Mouse (Mus musculus): ENCODE results near the gene Map3k11. TPM values are rescaled to one million over a fixed set of nuclear protein-coding genes. Genes with fewer than 3 reads are reported as not detected.

Gene Map3k11
- total RNA-seq, 2 experiments from 2014 or later = 56.9 to 57.4 TPM

DNA sequence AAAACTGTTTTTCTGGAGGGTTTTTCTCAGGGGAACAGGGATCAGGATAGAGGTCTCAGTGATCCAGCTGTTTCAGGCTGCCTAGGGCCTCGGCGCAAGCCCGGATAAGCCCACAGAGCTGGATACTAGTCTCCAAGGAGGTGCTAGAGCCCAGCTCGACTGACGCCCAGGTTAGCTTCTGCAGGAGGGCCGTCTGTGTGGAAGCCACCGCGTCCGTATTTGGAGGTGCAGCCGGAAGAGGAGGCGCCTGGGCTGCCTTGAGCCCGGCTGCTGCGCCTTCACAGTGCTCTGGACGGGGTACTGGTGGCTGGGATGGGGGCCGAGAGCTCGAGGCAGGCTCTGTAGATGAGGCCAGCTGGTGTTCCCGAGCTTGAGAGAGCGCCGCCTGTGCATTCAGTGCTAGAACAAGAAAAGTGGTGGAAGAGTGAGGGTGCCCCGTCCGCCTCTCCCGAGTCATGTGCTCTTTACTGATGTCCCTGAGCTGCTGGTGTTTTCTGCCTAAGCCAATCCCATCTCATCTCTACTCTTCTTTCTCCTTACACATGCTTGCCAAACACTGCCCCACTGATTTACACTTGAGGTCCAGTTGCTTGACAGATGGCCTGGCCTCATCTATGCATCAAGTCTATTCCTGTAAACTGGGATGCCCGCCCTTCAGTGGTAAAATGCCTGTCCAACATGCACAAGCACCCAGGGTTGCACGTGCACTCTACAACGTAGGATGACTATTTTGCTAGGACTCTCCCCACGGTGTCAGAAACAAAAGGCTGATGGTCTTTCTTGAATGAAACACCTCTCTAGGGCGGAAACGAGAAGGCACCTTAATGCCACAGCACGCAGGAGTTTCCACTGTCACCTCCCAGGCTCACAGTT is 42.0 kb downstream of the Map3k11 start:
- DNase-seq (ENCODE audit: low spot score in 2 of 2) = no peak

DNA sequence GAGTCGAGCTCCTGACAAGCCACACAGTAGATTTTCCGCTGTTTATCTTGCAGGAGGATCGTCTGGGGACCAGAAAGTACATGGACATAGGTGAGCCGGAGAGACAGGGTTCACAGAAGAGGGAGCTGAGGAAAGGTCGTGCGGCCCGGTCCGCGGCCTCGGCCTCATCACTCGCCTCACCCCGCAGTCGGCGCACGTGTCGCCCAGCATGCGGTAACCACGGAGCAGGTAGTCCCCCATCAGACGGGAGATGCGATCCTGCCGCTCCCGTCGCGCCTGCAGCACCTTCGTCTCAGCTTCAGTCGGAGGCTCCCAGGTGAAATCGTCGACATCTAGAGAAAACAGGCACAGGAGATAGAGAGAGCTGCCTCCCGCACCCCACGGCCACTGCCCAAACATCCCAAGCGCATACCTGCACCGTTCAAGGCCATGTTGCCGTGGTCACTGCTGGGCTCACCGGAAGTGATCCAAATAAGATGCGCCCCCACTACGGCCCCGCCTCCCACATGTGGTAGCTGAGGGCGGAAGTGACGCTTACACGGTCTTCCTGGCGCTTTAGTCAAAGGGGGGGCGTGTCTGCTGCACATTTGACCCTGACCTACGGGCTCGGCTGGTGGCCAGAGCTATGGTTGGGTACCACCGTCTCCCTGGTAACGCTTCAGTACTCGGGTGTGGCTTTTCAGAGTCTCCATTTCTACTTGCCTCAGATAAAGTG is 42.9 kb downstream of the Map3k11 start:
- DNase-seq (ENCODE audit: low spot score in 2 of 2) = peak; percentile 81 to 87

DNA sequence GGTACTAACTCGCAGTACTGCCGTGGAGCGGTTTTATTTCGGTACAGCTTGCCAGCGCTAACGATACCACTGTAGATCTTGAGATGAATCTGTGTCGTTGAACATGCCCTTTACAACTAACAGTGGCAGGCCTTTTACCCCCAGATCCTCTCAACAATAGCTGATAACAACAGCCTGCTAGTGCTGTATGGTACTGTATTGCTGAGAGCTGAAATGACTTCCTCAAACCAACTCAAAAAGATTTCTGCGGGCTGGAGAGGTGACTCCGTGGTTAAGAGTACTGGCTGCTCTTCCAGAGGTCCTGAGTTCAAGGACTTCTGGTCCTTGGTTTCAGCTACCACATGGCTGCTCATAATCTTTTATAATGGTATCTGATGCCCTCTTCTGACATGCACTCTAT is 45.8 kb downstream of the Map3k11 start:
- DNase-seq (ENCODE audit: low spot score in 2 of 2) = no peak

DNA sequence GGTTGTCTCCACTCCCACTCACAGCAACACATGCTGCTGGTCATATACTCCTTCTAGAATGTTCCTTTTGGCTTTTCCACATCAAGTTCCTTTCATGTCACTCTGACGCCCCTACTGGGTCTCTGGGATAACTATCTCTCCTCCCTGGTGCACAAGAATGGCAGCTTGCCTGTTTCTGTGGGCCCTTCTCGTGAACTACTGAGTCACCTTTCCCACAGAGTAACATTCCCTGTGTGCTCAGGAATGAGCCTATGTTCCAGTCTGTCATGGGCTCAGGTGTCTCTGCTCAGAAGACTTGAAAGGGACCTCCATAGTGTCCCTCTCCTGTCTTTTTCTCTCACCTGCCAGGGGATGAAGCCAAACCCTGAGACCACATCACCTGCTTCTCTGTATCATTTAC is 50.9 kb downstream of the Map3k11 start:
- no peak for DNase-seq (ENCODE audit: low spot score in 2 of 2)

DNA sequence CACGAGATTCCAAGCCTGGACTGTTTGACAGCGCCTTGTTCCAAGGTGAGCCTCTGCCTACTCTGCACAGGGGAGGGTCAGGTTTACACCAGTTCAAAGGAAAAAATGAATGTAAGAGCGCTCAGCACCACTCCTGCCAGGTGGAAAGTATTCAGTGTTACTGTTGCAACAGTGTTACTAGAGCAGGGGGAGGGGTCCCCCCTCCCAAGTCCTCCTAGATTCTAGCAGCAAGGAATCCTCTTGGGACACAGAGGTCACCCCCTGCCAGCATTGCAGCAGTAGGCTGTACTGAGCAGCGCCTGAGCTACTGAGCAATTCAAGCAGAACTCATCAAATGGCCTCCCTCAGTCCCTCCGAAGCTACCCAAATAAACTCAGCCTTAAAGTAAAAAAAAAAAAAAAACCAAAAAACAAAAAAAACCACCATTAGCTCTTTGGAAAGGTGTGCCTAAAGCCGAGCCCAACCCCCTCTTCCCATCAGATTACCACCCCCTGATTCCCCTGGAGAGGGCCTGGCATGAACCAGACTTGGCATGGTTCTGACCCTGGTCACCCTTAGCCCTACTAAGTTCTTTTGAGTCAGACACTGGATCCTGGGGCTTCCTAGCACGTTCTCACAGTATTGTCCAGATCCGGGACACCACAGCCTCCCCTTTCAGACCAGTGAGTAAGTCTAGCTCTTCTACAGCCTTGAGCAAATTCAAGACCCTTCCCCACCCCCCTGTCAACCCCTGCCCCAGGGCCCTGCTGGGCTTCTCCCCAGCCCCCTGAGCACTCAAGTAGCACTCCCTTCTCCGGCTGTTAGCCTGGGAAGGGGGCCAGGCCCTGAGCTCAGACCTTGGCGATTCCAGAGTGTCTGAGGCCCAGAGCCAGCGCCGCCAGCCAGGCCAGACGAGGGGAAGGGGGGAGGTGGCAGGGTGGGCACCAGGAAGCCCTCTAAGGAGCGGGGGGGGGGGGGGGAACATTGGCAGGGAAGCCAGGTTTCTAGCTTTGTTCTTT is 52.1 kb downstream of the Map3k11 start, which contains the start of gene Ltbp3:
Ltbp3 (plus strand) TSS at position 585 of the 998 bp plus-strand sequence.
- peak in 1 of 2 experiments; percentile 58 for DNase-seq (ENCODE audit: low spot score in 2 of 2)

DNA sequence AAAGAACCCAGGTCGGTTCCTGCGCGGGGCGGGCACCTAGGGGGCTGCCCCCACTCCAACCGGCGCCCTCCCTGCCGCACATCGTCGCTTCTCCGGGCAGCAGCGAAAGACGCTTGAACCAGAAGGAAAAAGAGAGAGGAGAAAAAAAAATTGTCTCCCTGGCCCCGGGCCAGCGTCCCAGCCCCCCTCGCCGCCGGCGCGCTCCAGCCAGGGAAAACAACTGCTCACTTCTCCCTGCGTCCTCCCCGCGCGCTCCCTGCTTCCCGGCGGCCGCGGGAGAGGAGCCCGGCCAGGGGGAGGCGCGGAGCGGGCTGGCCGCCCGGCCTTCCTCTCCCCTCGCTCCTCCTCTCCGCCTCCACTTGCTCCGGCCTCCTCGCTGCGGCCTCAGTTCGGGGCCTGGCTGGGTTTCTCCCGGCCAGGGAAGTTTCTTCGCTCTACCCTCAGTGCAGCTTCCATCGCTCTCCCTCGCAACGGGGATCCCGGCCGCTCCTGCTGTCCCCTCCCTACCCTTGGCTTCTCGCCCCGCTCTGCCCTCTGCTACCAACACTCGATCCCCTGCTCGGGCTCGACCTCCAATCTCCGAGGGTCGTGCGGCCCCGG is 53.2 kb downstream of the Map3k11 start:
- DNase-seq (ENCODE audit: low spot score in 2 of 2) = peak; percentile 64 to 69

DNA sequence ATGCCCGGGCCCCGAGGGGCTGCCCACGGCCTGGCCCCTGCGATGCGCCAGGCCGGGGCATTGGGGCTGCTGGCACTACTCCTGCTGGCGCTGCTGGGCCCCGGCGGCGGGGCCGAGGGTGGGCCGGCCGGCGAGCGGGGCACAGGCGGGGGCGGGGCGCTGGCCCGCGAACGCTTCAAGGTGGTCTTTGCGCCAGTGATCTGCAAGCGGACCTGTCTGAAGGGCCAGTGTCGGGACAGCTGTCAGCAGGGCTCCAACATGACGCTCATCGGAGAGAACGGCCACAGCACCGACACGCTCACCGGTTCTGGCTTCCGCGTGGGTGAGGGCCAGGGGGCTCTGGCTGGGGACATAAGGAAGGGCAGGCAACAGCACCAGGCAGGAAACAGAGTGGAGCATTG is 53.7 kb downstream of the Map3k11 start:
- DNase-seq (ENCODE audit: low spot score in 2 of 2) = no peak

DNA sequence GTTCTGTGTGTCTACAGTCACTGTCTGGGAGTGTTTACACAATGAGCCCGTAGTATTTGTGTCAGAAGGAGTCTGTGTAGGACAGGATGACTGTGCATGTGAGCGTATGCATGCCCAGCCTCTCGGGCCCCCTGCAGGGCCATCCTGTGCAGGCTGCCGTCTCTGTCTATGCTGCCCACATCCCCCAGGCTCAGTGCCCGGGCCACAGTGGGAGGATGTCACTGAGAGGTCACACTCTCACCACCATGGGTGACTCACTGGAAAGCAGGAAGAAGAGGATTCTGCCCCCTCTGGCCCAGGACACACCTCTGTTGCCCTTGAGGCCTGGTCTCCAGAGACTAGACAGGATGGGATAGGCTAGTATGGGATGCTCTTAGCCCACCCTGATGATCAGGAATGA is 55.0 kb downstream of the Map3k11 start:
- DNase-seq (ENCODE audit: low spot score in 2 of 2) = no peak

DNA sequence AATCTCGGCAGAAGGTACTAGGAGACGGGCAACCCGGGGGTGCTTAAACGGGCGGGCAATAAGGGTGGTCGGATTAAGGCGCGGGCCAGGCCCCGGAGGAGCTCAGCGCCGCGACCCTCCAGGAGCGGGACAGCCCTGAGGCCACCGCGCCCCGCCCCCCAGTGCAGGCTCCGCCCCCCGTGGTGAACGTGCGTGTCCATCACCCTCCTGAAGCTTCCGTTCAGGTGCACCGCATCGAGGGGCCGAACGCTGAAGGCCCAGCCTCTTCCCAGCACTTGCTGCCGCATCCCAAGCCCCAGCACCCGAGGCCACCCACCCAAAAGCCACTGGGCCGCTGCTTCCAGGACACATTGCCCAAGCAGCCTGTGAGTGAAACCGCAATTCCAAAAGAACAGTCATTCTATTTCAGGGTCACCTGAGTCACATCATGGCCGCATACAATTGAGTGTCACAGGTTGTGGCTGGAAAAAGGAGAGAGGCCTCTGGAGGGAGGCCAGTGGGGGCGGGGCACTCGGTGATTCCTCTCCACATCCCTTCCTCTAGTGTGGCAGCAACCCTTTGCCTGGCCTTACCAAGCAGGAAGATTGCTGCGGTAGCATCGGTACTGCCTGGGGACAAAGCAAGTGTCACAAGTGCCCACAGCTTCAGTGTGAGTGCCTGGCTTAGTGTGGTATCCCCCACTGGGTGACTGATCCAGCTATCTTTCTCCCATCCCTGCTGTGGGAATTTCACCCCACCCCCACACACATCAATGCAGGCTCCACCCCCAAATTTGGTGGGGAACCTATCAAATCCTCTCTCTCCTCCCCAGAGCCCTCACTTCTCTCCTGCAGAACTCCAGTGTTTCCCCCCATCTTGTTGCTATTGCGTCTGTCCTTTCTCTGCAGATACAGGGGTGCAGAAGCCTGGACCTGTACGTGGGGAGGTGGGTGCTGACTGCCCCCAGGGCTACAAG is 57.5 kb downstream of the Map3k11 start:
- no peak for DNase-seq (ENCODE audit: low spot score in 2 of 2)

DNA sequence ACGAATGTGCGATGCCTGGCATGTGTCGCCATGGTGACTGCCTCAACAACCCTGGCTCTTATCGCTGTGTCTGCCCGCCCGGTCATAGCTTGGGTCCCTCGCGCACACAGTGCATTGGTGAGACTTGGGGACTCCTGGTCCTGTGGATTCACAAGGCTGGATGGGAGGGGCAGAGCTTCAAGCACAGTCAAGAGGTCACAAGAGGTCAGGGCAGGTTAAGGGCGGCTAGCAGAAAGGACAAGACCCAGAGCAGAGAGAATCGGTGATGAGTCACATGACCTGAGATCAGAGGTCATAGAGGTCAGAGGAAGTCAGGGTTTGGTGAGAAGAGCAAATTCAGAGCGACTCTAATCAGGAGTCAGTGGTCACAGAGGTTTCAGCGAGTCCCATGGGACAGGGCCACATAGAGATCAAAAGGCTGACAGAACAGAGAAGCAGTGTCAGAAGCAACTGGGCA is 58.4 kb downstream of the Map3k11 start:
- DNase-seq (ENCODE audit: low spot score in 2 of 2) = no peak

DNA sequence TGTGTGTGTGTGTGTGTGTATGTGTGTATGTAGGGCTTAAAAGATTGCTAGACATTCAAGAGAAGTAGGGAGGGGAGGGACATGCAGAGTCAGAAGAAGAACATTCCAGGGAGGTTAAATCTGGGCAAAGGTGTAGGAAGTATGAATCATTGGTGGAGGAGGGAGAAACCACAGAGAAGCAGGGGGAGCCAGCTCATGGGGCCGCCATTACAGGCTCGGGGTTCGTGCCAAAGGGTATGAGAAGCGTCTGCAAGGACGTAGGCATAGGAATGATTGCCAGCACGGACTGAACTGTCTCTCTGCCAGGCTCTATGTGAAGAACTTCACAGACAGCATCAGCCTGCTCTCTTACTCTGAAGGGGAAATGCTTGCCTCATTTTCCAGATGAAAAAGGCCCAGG is 60.9 kb downstream of the Map3k11 start:
- DNase-seq (ENCODE audit: low spot score in 2 of 2) = no peak

DNA sequence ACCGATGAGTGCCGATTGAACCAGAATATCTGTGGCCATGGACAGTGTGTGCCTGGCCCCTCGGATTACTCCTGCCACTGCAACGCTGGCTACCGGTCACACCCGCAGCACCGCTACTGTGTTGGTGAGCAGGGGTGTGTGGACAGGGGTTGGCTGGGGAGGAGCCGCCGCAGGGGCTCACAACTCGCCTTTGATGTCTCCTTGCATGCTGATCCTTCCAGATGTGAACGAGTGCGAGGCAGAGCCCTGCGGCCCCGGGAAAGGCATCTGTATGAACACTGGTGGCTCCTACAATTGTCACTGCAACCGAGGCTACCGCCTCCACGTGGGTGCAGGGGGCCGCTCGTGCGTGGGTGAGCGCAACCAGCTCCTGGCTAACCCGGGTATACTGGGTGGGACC is 62.4 kb downstream of the Map3k11 start:
- no peak for DNase-seq (ENCODE audit: low spot score in 2 of 2)

DNA sequence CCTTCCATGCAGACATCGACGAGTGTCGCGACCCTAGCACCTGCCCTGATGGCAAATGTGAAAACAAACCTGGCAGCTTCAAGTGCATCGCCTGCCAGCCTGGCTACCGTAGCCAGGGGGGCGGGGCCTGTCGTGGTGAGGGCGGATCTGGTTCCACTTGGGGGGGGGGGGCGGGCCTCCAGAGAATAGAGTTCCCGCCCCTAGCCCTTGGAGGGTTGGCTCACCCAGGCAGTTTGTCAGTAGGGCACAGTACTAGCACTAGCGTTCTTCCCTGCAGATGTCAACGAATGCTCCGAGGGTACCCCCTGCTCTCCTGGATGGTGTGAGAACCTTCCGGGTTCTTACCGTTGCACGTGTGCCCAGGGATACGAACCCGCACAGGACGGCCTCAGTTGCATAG is 63.2 kb downstream of the Map3k11 start:
- DNase-seq (ENCODE audit: low spot score in 2 of 2) = no peak

Small RNA genes lying within 50 kb of the gene (microRNA-seq; reads per million reads assigned to microRNA genes)
- gene Mir6987 = not detected

Other genes with a start within 250 kb of the Map3k11 start
- under 1 TPM in 1 of 2 experiments, not detected in 1; 0.20 TPM for gene Fosl1, start 241.2 kb upstream of the Map3k11 start, total RNA-seq (2021)
- gene Ccdc85b, start 230.8 kb upstream of the Map3k11 start, total RNA-seq (2021) = 10 to 100 TPM; 10.4 to 10.6 TPM
- gene Fibp, start 228.1 kb upstream of the Map3k11 start, total RNA-seq (2021) = 100 to 1,000 TPM; 134 to 137 TPM
- 1 to 10 TPM in 1 of 2 experiments, under 1 TPM in 1; 0.67 to 1.3 TPM for gene Ctsw, start 220.2 kb upstream of the Map3k11 start, total RNA-seq (2021)
- 10 to 100 TPM; 80.0 to 88.0 TPM for gene Efemp2, start 214.8 kb upstream of the Map3k11 start, total RNA-seq (2021)
- 10 to 100 TPM; 24.9 to 29.8 TPM for gene Mus81, start 200.3 kb upstream of the Map3k11 start, total RNA-seq (2021)
- gene Cfl1, start 198.3 kb upstream of the Map3k11 start, total RNA-seq (2021) = 100 to 1,000 TPM; 789 to 859 TPM
- gene 1700020D05Rik, start 185.0 kb upstream of the Map3k11 start, total RNA-seq (2021) = 1 to 10 TPM; 3.0 to 3.5 TPM
- gene Snx32, start 178.2 kb upstream of the Map3k11 start, total RNA-seq (2021) = 10 to 100 TPM; 15.1 to 16.0 TPM
- 1 to 10 TPM in 1 of 2 experiments, not detected in 1; 1.6 TPM for gene Ovol1, start 128.1 kb upstream of the Map3k11 start, total RNA-seq (2021)
- 1 to 10 TPM; 6.0 to 8.9 TPM for gene Ap5b1, start 120.7 kb upstream of the Map3k11 start, total RNA-seq (2021)
- gene Rnaseh2c, start 86.9 kb upstream of the Map3k11 start, total RNA-seq (2021) = 100 to 1,000 TPM; 109 to 110 TPM
- gene Kat5, start 78.5 kb upstream of the Map3k11 start, total RNA-seq (2021) = 10 to 100 TPM; 69.0 to 83.1 TPM
- gene Rela, start 51.3 kb upstream of the Map3k11 start, total RNA-seq (2021) = 10 to 100 TPM; 71.0 to 73.6 TPM
- 10 to 100 TPM; 85.0 to 90.1 TPM for gene Sipa1, start 25.0 kb upstream of the Map3k11 start, total RNA-seq (2021)
- 100 to 1,000 TPM; 117 to 123 TPM for gene Pcnx3, start 166 bp downstream of the Map3k11 start, total RNA-seq (2021)
- not detected for gene Kcnk7, start 15.6 kb downstream of the Map3k11 start, total RNA-seq (2021)
- gene Ehbp1l1, start 37.6 kb downstream of the Map3k11 start, total RNA-seq (2021) = 10 to 100 TPM; 34.9 to 35.6 TPM
- gene Fam89b, start 40.9 kb downstream of the Map3k11 start, total RNA-seq (2021) = 10 to 100 TPM; 63.5 to 67.5 TPM
- gene Ltbp3, start 52.2 kb downstream of the Map3k11 start, total RNA-seq (2021) = 100 to 1,000 TPM; 277 to 287 TPM
- gene Scyl1, start 82.7 kb downstream of the Map3k11 start, total RNA-seq (2021) = 100 to 1,000 TPM; 105 to 110 TPM
- 10 to 100 TPM; 42.4 to 45.9 TPM for gene Frmd8, start 186.5 kb downstream of the Map3k11 start, total RNA-seq (2021)
- gene Slc25a45, start 189.1 kb downstream of the Map3k11 start, total RNA-seq (2021) = 10 to 100 TPM; 25.9 to 26.3 TPM
- 1 to 10 TPM; 3.1 TPM for gene Tigd3, start 205.4 kb downstream of the Map3k11 start, total RNA-seq (2021)
- gene Dpf2, start 224.3 kb downstream of the Map3k11 start, total RNA-seq (2021) = 100 to 1,000 TPM; 158 to 169 TPM
- 10 to 100 TPM; 11.4 TPM for gene Cdc42ep2, start 236.1 kb downstream of the Map3k11 start, total RNA-seq (2021)